Mouse (Mus musculus) heart, postnatal 0 days (tissue): Measurements from ENCODE around the gene Spag8. TPM values are rescaled to one million over a fixed set of nuclear protein-coding genes. Genes with fewer than 3 reads are reported as not detected.
A peak's percentile ranks its signal among the peaks of the same experiment; 100 is the strongest.

Experiments used
- ATAC-seq: fragments of 200-750 bp; cut with Nextera tagmentation; 2 replicates; pipeline ENCODE4 v1.8.0; 2017; ENCODE audit warnings: low read depth, moderate number of reproducible peaks, moderate library complexity; ENCODE audit not compliant: insufficient read depth
- DNase-seq: peaks from one replicate; pipeline ENCODE4 v3.0.0-alpha.2; 2016; ENCODE audit warnings: low spot score
- H3K27ac ChIP-seq: fragments of 300-500 bp; sonication (generic); 2 replicates; pipeline ENCODE4 v1.5.1; 2014; ENCODE audit warnings: low read depth, mild to moderate bottlenecking
- H3K27me3 ChIP-seq: fragments of 300-500 bp; sonication (generic); 2 replicates; pipeline ENCODE4 v1.6.1; 2014; ENCODE audit warnings: low read length, mixed read lengths; ENCODE audit not compliant: control insufficient read depth, insufficient read depth
- H3K36me3 ChIP-seq: fragments of 300-500 bp; sonication (generic); replicated peaks from 2 replicates; pipeline ENCODE4 v1.6.1; 2014; ENCODE audit warnings: low read length, mixed read lengths; ENCODE audit not compliant: control insufficient read depth, insufficient read depth
- H3K4me1 ChIP-seq: fragments of 300-500 bp; sonication (generic); 2 replicates; pipeline ENCODE4 v1.6.1; 2014; ENCODE audit warnings: antibody characterized with exemption; ENCODE audit not compliant: control insufficient read depth, insufficient read depth
- H3K4me2 ChIP-seq: fragments of 300-500 bp; sonication (generic); 2 replicates; pipeline ENCODE4 v1.6.1; 2014; ENCODE audit warnings: low read depth, mild to moderate bottlenecking, low read length, moderate library complexity
- H3K4me3 ChIP-seq: fragments of 300-500 bp; sonication (generic); 2 replicates; pipeline ENCODE4 v1.5.1; 2014; ENCODE audit warnings: low read depth, low read length
- H3K9ac ChIP-seq: fragments of 300-500 bp; sonication (generic); replicated peaks from 2 replicates; pipeline ENCODE4 v1.6.1; 2014; ENCODE audit warnings: low read depth, low read length, mixed read lengths
- H3K9me3 ChIP-seq: fragments of 300-500 bp; sonication (generic); replicated peaks from 2 replicates; pipeline ENCODE4 v1.6.1; 2016; ENCODE audit warnings: low read length; ENCODE audit not compliant: control insufficient read depth
- CTCF ChIP-seq: IDR thresholded peaks from 2 replicates; pipeline ENCODE4 v1.5.1; 2016; ENCODE audit warnings: antibody characterized with exemption, control low read depth, low read depth
- EP300 ChIP-seq: IDR thresholded peaks from 2 replicates; pipeline ENCODE4 v1.6.1; 2016; ENCODE audit warnings: antibody characterized with exemption, low read depth
- WGBS: fragments of 180-500 bp; shearing (Covaris S2); extraction: QIAGEN DNeasy Blood & Tissue Kit; methylation state at CpG from one replicate; pipeline ENCODE4 v1.1.7; 2014; 5-methylcytosine and 5-hydroxymethylcytosine counted together
- polyA plus RNA-seq: library from polyadenylated mRNA; unstranded; fragments of >200 nt; fragmentation: Nextera tagmentation; extraction: Ambion mirVana; gene quantifications from 2 replicates; pipeline ENCODE4 v1.2.1, GENCODE M21; 2015
- total RNA-seq: library from RNA; depleted of rRNA; stranded (reverse); fragments of >200 nt; gene quantifications from 2 replicates; pipeline ENCODE4 v1.2.3, GENCODE M21; 2014; ENCODE audit warnings: low replicate concordance

Gene Spag8
- total and polyA plus RNA-seq, 2 experiments from 2014 or later, result 0.44 TPM; not detected in 1

DNA sequence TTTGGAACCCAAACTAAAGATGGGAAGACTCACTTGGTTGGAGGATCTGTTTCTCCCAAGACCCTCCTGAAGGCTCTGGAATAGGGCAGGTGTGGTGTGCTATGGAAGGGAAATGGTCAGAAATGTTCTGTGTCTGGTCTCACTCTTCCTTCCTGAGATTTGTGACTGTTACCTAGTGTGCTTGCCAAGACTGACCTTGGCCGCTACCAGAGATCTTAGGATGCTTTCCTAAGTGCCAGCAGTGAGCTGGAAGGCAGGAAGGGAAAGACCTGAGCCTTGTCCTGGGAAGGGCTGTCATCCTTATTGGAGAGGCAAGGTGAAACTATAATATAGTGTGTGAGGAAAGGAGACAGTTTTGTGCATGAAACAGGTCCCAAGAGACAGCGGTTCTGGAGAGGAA is 19.7 kb downstream of the Spag8 start:
- H3K9me3 ChIP-seq, result no peaks in the 10 kb centered on the region
- no peak for ATAC-seq
- no peak for DNase-seq
- H3K36me3 ChIP-seq, result no peaks in the 10 kb centered on the region
- H3K9ac ChIP-seq, result no peak overlapping the region
- WGBS, result 94% methylated on average over 2 of the region's 2 CpGs
- no peak overlapping the region for H3K4me3 ChIP-seq
- H3K27me3 ChIP-seq, result no peaks in the 10 kb centered on the region
- H3K4me2 ChIP-seq, result no peak overlapping the region
- TF ChIP-seq EP300 (no peak), CTCF (no peak)
- peaks cover 15% of the 10 kb centered on the region; the same call in 1 of the 2 replicates for H3K4me1 ChIP-seq
- no peak overlapping the region for H3K27ac ChIP-seq

DNA sequence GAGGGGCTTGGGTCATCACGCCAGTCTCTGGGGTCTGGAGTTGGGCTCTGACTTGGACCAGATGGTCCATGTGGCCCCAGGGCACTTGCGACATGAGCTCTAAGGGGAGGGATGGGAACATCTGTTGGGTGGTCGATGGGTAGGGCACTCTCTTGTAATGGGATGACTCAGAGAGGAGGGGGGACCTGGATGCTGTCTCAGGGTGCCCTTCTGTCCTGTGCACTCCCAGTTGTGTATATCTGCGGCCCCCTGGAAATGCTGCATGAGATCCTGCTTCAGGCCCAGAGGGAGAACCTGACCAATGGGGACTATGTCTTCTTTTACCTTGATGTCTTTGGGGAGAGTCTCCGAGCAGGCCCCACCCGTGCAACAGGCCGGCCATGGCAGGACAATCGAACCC is 20.1 kb downstream of the Spag8 start:
- Histone ChIP-seq H3K4me2 (no peak overlapping the region), H3K9me3 (no peaks in the 10 kb centered on the region), H3K36me3 (no peaks in the 10 kb centered on the region), H3K27me3 (no peaks in the 10 kb centered on the region), H3K27ac (no peak overlapping the region), H3K4me1 (peaks cover 15% of the 10 kb centered on the region; the same call in 1 of the 2 replicates), H3K4me3 (no peak overlapping the region), H3K9ac (no peak overlapping the region)
- TF ChIP-seq CTCF (no peak), EP300 (no peak)
- DNase-seq (no peak), ATAC-seq (no peak)
- WGBS, result 88% methylated on average over 8 of the region's 8 CpGs

GRCm38 (mm10) chr4:43631956-43632920 is 21.2 kb downstream of the Spag8 start:
- Histone ChIP-seq H3K9me3 (no peaks in the 10 kb centered on the region), H3K4me1 (peaks cover 15% of the 10 kb centered on the region; the same call in 1 of the 2 replicates), H3K36me3 (no peaks in the 10 kb centered on the region), H3K4me3 (peak overlapping the region; percentile 76), H3K4me2 (peak overlapping the region; percentile 90), H3K9ac (peak overlapping the region; percentile 91), H3K27me3 (no peaks in the 10 kb centered on the region), H3K27ac (peak overlapping the region; percentile 86)
- 56% methylated on average over 42 of the region's 42 CpGs for WGBS
- TF ChIP-seq CTCF, result no peak
- DNase-seq (no peak), ATAC-seq (0 out of 2 replicates have a peak, but pooled peaks have one; percentile 1)

DNA sequence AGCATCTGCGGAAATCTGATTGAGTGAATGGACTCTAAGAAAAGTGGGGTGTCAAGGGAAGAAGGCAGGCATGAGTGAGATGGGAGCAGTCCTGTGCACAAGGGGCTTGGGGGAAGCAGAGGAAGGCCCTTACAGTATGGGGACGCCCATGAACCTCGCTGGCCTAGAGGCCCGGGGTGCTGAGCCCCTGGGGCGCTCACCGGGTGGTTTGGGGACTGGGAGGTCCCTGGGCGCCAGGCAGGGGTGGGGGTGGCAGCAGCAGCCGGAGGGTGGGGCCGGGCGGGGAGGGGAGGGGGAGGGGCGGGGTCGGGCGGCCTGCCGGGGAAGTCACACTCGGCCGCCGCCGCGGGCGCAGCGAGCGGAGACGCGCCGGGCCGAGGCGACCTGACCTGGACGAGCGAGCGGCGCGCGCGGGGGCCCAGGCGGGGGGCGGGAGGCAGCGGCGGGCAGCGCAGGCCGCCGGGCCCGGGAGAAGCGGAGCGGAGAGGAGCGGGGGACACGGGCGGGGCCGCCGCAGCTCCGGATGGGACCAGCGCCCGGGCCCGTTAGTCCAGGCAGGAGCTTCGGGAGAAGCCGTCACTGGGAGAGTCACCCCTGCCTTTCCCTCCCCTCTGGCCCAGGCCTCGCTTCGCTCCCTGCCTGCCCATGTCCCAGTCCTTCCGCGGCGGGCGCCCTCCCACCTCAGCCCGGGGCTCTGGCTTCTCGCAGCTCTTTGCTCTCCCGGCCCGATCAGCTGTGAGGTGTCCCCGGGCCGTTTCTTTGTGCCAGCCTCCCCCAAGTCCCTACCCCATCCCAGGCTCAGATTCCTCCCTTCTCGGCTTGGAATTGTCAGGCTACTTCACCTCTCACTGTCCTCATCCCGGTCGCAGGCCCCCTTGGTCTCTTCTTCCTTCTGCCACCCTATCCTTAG is 22.1 kb downstream of the Spag8 start, which contains the start of gene Npr2:
Gene Npr2, plus strand, starts transcription at position 890 of the 910 bp plus-strand sequence.
- Histone ChIP-seq H3K4me1 (peaks cover 15% of the 10 kb centered on the region; the same call in 1 of the 2 replicates), H3K4me3 (peak within 1 kb of the TSS; percentile 76), H3K36me3 (no peaks in the 10 kb centered on the region), H3K27me3 (no peaks in the 10 kb centered on the region), H3K4me2 (peak within 1 kb of the TSS; percentile 90), H3K9ac (peak within 1 kb of the TSS; percentile 91), H3K9me3 (no peaks in the 10 kb centered on the region; the same call in 1 of the 2 replicates), H3K27ac (peak within 1 kb of the TSS; percentile 86)
- TF ChIP-seq EP300, result no peak
- peak; percentile 47 for DNase-seq
- peak; percentile 56 for ATAC-seq
- 3% methylated on average over 41 of the region's 70 CpGs for WGBS

DNA sequence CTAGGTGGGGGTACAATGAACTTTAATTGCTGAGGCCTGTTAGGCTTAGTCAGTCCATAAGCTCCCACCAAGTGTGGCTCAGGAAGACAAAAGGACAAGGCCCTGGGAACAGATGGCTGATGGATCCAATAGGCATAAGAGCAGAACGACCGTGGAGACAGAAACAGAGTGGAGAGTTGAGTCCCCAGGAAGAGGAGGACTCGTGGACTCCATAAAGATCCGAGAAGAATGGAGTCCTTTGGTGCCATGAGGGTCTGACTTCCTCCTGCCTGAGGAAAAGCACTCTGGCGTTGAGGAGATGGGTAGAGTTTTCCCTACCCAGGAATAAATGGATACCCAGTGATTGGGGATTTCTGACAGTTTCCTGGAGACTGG is 22.7 kb downstream of the Spag8 start:
- Histone ChIP-seq H3K27me3 (no peaks in the 10 kb centered on the region), H3K9me3 (peaks cover under 1% of the 10 kb centered on the region; the same call in 1 of the 2 replicates), H3K4me1 (peaks cover 15% of the 10 kb centered on the region; the same call in 1 of the 2 replicates), H3K27ac (peak overlapping the region; percentile 86), H3K36me3 (no peaks in the 10 kb centered on the region), H3K4me3 (no peak overlapping the region; the same call in 1 of the 2 replicates), H3K9ac (peak overlapping the region; percentile 91; the same call in 1 of the 2 replicates), H3K4me2 (peak overlapping the region; percentile 90)
- TF ChIP-seq CTCF (no peak), EP300 (no peak)
- ATAC-seq (no peak), DNase-seq (no peak)
- WGBS, result 46% methylated on average over 5 of the region's 5 CpGs
